Mouse (Mus musculus) megakaryocyte, embryonic 14.5 days (primary cell): Measurements from ENCODE around the gene Oat. TPM values are rescaled to one million over a fixed set of nuclear protein-coding genes. Genes with fewer than 3 reads are reported as not detected.

Experiments used
- H3K27me3 ChIP-seq: replicated peaks from 2 replicates; pipeline ENCODE3; 2012; ENCODE audit warnings: inconsistent platforms
- H3K36me3 ChIP-seq: replicated peaks from 2 replicates; pipeline ENCODE3; 2012; ENCODE audit warnings: low read length, inconsistent platforms, mixed read lengths
- H3K4me1 ChIP-seq: 2 replicates; pipeline ENCODE4 v1.6.1; 2012; ENCODE audit warnings: inconsistent platforms
- H3K4me3 ChIP-seq: replicated peaks from 2 replicates; pipeline ENCODE3; 2012; ENCODE audit warnings: moderate library complexity, mild to moderate bottlenecking, inconsistent platforms
- H3K9me3 ChIP-seq: 2 replicates; pipeline ENCODE4 v1.6.1; 2012; ENCODE audit warnings: inconsistent platforms
- FLI1 ChIP-seq: IDR thresholded peaks from 2 replicates; pipeline ENCODE4 v1.6.1; 2012; ENCODE audit warnings: low read length, inconsistent platforms, mixed read lengths
- GATA1 ChIP-seq: IDR thresholded peaks from 3 replicates; pipeline ENCODE4 v1.6.1; 2012; ENCODE audit warnings: mixed read lengths, low read length, inconsistent platforms, borderline replicate concordance
- polyA plus RNA-seq: library from polyadenylated mRNA; stranded (reverse); fragments of >175 nt; gene quantifications from 2 replicates; pipeline ENCODE4 v1.2.3, GENCODE M21; 2012; ENCODE audit warnings: low replicate concordance; ENCODE audit not compliant: insufficient read depth

Oat gene
- polyA plus RNA-seq, 1 experiment: 0.77 TPM

DNA sequence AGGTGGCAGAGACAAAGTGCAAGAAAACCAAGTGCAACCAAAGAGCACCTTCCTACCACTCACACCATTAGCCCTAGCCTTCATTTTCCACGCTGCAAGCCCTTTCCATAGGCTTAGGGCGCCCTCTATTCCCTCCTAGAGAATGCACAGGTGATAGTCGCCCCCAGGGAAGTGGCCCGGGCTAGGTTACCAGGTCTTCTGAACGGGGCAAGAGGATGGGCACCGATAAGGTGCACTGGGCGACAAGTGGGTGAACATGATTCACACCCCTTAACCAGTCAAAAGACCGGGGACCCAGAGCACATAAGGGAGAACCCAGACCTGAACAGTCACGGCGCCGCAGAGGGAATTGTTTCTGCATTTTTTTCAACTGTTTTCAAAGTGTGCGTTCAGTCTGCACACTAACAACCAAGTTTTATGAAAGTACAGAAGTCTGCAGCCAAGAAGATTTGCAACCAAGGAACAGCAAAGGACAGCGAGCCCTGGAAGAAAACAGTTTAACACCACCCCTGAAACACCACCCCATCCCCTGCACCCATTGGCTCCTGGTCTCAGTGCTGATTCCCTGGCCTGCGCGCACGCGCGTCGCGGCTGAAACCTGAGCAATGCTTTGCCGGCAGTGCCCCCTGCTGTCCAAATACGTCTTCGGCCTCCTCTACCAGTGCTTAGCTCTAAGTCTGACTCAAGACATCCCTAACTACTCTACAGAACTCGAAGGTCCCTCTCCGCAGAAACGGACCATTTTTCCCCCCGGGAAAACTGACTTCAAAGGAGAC is 24.7 kb downstream of the Oat start:
- Histone ChIP-seq H3K27me3 (peaks cover 23% of the 10 kb centered on the region), H3K4me3 (peak overlapping the region; percentile 93), H3K36me3 (peaks cover 7% of the 10 kb centered on the region), H3K9me3 (no peaks in the 10 kb centered on the region), H3K4me1 (peaks cover 18% of the 10 kb centered on the region)
- TF ChIP-seq FLI1 (no peak), GATA1 (no peak)

DNA sequence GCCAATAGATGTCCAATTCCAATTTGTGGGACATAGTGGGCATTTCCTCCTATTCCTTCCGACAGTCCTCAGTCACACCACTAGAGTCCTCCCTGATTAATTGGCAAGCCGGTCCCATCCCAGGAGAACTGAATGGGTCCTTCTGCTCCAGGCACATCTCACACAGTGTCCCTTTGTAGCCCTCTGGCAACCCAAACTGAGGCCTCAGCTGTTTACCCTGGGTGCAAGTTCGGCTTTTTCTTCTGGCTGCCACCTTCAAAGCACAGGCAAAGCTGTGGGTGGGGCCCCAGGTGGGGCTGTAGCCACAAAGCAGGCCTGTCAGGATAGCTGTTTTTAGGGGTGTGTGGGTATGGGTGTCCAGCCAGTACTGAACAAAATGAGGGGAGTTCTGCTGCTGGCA is 29.1 kb downstream of the Oat start:
- TF ChIP-seq GATA1 (no peak), FLI1 (no peak)
- Histone ChIP-seq H3K4me3 (no peak overlapping the region), H3K27me3 (peaks cover 54% of the 10 kb centered on the region), H3K4me1 (peaks cover 9% of the 10 kb centered on the region), H3K36me3 (no peaks in the 10 kb centered on the region), H3K9me3 (no peaks in the 10 kb centered on the region)

DNA sequence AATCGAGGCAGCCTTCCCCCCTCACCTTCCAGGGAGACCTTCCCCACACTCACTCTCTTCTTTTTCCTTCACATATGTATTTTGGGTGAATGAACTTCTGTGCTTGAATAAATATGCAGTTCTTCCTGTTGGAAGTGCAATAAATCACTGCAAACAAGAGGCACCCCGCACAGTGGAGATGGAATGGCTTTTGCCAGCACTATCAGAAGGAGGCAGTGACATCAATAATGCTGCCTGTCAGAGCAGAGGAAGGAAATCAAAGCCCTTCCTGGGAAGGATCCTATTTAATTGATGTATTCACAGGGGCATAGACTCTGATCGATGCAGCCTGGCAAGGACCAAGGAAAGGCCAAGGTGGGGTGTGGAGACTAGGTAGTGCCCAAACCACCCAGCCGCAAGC is 33.8 kb downstream of the Oat start:
- no peaks in the 10 kb centered on the region for H3K36me3 ChIP-seq
- no peaks in the 10 kb centered on the region for H3K9me3 ChIP-seq
- no peaks in the 10 kb centered on the region for H3K4me1 ChIP-seq
- H3K27me3 ChIP-seq: peaks cover 65% of the 10 kb centered on the region
- no peak overlapping the region for H3K4me3 ChIP-seq
- TF ChIP-seq GATA1 (no peak), FLI1 (no peak)

DNA sequence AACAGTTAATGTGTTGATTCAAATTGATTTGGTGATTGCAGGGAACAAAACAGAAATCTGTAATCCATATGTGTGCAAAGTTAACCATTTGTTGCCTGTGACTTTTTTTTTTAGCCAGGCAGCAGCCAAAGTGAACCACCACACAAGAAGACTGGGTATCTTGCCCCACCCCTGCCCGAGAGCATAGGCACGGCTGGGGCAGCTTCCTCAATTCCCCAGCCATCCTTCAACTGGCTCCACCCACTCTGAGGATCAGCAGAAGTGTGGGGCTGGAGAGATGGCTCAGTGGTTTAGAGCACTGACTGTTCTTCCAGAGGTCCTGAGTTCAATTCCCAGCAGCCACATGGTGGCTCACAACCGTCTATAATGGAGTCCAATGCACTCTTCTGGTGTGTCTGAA is 34.6 kb downstream of the Oat start:
- TF ChIP-seq GATA1 (no peak), FLI1 (no peak)
- Histone ChIP-seq H3K4me1 (no peaks in the 10 kb centered on the region), H3K9me3 (no peaks in the 10 kb centered on the region), H3K36me3 (no peaks in the 10 kb centered on the region), H3K4me3 (no peak overlapping the region), H3K27me3 (peaks cover 60% of the 10 kb centered on the region)

DNA sequence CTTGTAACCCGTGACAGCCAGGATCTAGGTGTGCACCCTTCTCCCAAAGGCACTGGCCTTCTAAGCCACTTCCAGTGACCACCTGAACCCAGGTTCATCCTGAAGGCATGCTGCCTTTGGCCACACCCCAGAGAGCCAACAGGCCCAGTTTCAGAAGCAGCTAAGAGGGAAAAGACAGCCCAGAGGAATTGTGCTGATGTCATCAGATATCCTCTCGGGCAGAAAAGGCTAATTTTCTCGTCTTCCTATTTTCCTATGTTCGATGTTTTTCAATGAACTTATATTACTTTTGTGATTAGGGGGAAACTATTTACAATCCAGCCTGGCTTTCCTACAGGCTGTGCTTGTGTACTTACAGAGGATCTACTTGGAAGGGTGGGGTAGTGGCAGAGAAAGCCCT is 35.6 kb downstream of the Oat start:
- peaks cover 51% of the 10 kb centered on the region for H3K27me3 ChIP-seq
- no peaks in the 10 kb centered on the region for H3K9me3 ChIP-seq
- no peaks in the 10 kb centered on the region for H3K36me3 ChIP-seq
- H3K4me3 ChIP-seq: no peak overlapping the region
- TF ChIP-seq FLI1: no peak
- no peak for TF ChIP-seq GATA1
- no peaks in the 10 kb centered on the region for H3K4me1 ChIP-seq

DNA sequence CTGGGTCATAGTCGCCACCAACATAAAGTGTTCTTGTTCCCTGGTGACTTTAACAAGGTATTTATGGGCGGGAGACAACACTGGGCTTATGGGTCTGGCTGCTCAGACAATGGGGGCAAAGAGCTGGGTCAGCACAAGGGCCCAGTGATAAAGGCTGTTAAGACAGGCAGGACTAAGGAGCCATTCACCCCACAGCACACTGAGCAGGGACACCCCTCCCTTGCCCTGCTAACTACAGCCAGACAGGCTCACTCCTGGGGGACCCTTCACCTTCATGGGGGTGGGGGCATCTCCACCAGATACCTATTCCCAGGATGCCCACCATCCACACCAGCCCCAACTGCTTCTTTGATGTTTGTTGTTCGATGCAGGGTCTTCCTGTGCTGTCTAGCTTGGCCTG is 47.0 kb downstream of the Oat start:
- no peaks in the 10 kb centered on the region for H3K9me3 ChIP-seq
- peaks cover 54% of the 10 kb centered on the region for H3K27me3 ChIP-seq
- H3K4me1 ChIP-seq: no peaks in the 10 kb centered on the region
- no peaks in the 10 kb centered on the region for H3K36me3 ChIP-seq
- no peak overlapping the region for H3K4me3 ChIP-seq
- TF ChIP-seq GATA1 (no peak), FLI1 (no peak)

DNA sequence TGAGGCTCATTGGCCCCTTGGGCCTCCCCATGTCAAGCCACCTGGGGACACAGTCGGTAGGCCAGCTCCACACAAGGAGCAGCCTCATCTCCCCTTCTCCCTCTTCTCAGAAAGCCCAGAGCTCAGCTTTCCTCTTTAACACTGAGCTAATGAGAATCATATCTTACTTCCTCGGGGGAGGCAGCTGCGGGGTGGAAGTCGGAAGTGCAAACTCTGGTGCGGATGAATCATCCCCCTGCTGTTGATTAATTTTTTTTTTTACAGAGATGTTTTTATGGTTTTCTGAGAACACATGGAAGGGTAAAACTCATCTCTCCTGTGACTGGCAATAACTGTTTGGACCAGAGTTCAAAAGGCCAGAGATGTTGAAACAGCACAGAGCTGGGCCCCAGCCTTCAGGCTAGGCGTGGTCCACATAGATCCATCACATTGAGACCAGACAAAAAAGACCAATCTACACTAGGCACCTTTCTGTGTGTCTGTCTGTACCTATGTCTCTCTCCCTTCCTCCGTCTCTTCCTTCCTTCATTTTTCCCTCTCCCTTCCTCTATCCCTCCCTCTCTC is 62.7 kb downstream of the Oat start:
- Histone ChIP-seq H3K4me1 (no peaks in the 10 kb centered on the region), H3K36me3 (no peaks in the 10 kb centered on the region), H3K27me3 (peaks cover 57% of the 10 kb centered on the region), H3K9me3 (peaks cover 13% of the 10 kb centered on the region; the same call in 1 of the 2 replicates), H3K4me3 (no peak overlapping the region)
- no peak for TF ChIP-seq FLI1
- no peak for TF ChIP-seq GATA1

DNA sequence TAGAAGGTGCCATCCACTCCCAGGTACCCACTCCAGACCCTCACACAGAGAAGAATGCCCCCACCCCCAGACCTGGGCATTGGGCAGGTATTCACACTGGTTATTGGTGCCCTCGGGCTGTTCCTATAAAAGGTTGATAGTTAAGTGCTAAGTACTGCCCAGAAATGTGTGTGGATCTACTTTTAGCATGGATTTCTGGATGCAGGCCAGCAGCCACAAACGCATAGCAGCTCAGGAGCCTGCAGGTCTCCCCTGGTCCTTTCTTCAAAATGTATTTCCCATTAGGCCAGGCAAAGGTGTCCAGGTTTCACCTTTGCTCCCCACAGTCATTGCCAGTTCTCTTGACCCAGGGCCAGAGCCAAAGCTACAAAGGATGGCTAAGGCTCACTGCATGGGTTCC is 67.1 kb downstream of the Oat start:
- Histone ChIP-seq H3K4me3 (no peak overlapping the region), H3K4me1 (no peaks in the 10 kb centered on the region), H3K27me3 (peaks cover 67% of the 10 kb centered on the region), H3K36me3 (no peaks in the 10 kb centered on the region), H3K9me3 (no peaks in the 10 kb centered on the region)
- TF ChIP-seq FLI1 (no peak), GATA1 (no peak)

Other genes with a start within 250 kb of the Oat start
- gene Nkx1-2, start 23.2 kb upstream of the Oat start, polyA plus RNA-seq: not detected in 2 replicates
- gene Lhpp, start 34.2 kb upstream of the Oat start, polyA plus RNA-seq: 1.3 and 2.5 TPM in 2 replicates
- gene Fam53b, start 237.5 kb upstream of the Oat start, polyA plus RNA-seq: 22.1 and 77.4 TPM in 2 replicates